Mouse (Mus musculus) liver, adult (tissue): Measurements from ENCODE around the gene Ggt6.
A peak's percentile ranks its signal among the peaks of the same experiment; 100 is the strongest.

Source experiments
- GATA4 ChIP-seq: IDR thresholded peaks from 2 replicates; pipeline ENCODE4 v1.6.1; 2014; ENCODE audit warnings: mild to moderate bottlenecking, low read length; ENCODE audit not compliant: insufficient replicate concordance

Gene Ggt6

GRCm38 (mm10) chr11:72447475-72447874 is 12.1 kb downstream of the Ggt6 start:
- no peak for TF ChIP-seq GATA4

- TF ChIP-seq GATA4, result no peak
Observed at GRCm38 (mm10) chr11:72452140-72452665, 16.9 kb downstream of the Ggt6 start.

GRCm38 (mm10) chr11:72453105-72453953 is 18.0 kb downstream of the Ggt6 start:
- no peak for TF ChIP-seq GATA4

GRCm38 (mm10) chr11:72455694-72456093 is 20.4 kb downstream of the Ggt6 start:
- TF ChIP-seq GATA4, result no peak

- peak; percentile 75; the same call in 1 of the 2 replicates for TF ChIP-seq GATA4
Observed at GRCm38 (mm10) chr11:72457995-72458496, 22.7 kb downstream of the Ggt6 start.

- TF ChIP-seq GATA4, result no peak
Observed at GRCm38 (mm10) chr11:72458502-72458901, 23.2 kb downstream of the Ggt6 start.

GRCm38 (mm10) chr11:72461500-72461981 is 26.2 kb downstream of the Ggt6 start:
- no peak for TF ChIP-seq GATA4

- no peak for TF ChIP-seq GATA4
Observed at GRCm38 (mm10) chr11:72464821-72465220, 29.5 kb downstream of the Ggt6 start.

- no peak for TF ChIP-seq GATA4
Observed at GRCm38 (mm10) chr11:72465978-72466693, 30.8 kb downstream of the Ggt6 start.

- no peak for TF ChIP-seq GATA4
Observed at GRCm38 (mm10) chr11:72466694-72467507, 31.6 kb downstream of the Ggt6 start.

GRCm38 (mm10) chr11:72468525-72468924 is 33.2 kb downstream of the Ggt6 start:
- TF ChIP-seq GATA4, result no peak

- TF ChIP-seq GATA4, result peak; percentile 15; the same call in 1 of the 2 replicates
Observed at GRCm38 (mm10) chr11:72469217-72469616, 33.9 kb downstream of the Ggt6 start.

- TF ChIP-seq GATA4, result no peak
Observed at GRCm38 (mm10) chr11:72470004-72470403, 34.7 kb downstream of the Ggt6 start.

- no peak for TF ChIP-seq GATA4
Observed at GRCm38 (mm10) chr11:72471381-72471780, 36.1 kb downstream of the Ggt6 start.

- no peak for TF ChIP-seq GATA4
Observed at GRCm38 (mm10) chr11:72473540-72473939, 38.2 kb downstream of the Ggt6 start.
